Mouse (Mus musculus): ENCODE results near the gene Zfp157.
A peak's percentile ranks its signal among the peaks of the same experiment; 100 is the strongest.
"Not testable (repeated sequence)": the region's sequence is repeated elsewhere in the genome, so short reads cannot be mapped to it uniquely, and the experiment has no call there.

The Zfp157 gene

GRCm38 (mm10) chr5:138441286-138442194 lies at the start of gene Zfp157:
Gene Zfp157 (plus strand): TSS chr5:138441468.
- peak; percentile 54 for DNase-seq (ENCODE audit: low spot score)

DNA sequence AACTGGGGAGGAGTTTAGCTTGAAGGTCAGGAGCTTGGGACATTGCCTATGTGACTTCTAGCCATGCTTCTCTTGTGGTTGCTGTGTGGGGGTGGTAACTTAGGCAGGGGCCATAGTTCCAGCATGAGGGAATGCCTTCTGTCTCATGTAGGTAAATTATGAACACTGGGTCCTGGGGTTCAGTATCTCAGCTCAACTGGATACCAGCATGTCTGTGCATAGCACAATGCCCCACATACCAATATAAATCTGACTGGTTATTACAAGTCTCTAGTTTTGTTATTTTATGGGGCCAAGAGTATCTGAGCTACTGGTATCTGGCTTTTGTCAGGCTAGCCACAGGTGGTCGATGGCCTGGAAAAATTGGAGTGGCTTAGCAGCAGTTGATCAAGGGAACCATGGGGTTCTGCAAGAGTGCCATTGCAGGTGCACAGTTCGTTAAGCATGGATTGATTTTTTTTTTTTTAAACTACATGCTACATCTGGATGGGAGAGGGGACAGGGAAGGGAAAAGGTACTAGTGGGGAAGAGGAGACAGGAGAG lies 43.4 kb upstream of the Zfp157 start:
- no peak for DNase-seq (ENCODE audit: low spot score)

DNA sequence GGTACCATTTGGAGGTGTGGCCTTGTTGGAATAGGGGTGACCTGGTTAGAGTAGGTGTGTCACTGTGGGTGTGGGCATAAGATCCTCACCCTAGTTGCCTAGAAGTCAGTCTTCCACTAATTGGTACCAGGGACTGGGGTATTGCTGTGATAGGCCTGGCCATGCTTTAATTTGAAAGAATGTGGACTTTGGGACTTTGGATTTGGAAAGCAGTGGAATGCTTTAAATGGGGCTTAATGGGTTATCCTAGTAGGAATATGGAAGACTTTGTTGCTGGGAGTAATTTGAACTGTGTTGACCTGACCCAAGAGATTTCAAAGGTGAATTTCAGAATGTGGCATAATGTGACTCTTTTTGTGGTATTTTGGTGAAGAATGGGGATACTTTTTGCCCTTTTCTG lies 40.8 kb upstream of the Zfp157 start:
- DNase-seq (ENCODE audit: low spot score) = not testable (repeated sequence)

DNA sequence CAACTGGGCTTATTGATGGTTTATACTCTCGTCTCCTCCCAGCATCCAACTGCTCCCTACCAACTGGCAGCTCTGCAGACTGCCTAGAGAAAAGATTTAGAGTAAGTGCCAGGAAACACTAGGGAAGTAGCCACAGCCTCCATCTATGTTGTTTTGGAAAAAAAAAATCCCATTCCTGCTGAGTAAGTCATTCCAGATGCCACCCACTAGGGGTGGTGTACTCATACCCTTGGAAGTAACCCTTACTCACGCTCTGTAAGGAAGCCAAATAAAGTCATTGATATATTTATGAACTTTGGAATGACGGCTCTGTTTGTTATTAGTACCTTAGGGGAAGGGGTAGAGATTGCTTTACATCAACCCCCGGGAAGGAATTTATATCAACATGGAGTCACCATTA lies 17.1 kb downstream of the Zfp157 start:
- no peak for DNase-seq (ENCODE audit: low spot score)

DNA sequence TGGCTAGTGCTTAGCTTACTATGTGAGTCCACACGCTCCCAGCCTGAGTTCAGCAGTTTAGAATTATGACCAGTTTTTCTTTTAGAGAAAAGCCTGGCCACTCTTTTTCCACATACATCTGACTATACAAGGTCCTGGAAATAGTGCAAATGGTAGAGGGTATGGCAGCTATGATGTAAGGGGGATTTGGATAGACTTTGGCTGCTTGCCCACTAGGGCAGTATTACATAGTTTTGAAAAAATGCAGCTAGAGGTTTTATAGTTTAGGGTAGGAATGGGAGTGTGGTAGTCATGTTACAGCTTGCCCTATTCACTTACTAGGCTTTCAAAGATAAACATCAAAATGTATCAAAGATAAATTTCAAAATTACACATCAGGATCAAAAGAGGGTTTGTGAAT lies 17.8 kb downstream of the Zfp157 start:
- DNase-seq (ENCODE audit: low spot score) = no peak

GRCm38 (mm10) chr5:138473601-138474000 lies 32.3 kb downstream of the Zfp157 start:
- DNase-seq (ENCODE audit: low spot score) = no peak

DNA sequence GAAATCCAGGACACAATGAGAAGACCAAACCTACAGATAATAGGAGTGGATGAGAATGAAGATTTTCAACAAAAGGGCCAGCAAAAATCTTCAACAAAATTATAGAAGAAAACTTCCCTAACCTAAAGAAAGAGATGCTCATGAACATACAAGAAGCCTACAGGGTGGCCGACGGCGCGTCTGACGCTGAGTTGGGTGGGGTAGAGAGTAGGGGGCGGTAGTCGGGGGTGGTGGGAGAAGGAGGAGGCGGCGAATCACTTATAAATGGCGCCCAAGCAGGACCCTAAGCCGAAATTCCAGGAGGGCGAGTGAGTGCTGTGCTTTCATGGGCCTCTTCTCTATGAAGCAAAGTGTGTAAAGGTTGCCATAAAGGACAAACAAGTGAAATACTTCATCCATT lies 63.3 kb downstream of the Zfp157 start:
- not testable (repeated sequence) for DNase-seq (ENCODE audit: low spot score)
